Mouse (Mus musculus) left cerebral cortex, postnatal 10 days (tissue): ENCODE measurements around the gene Gpr21. TPM values are rescaled to one million over a fixed set of nuclear protein-coding genes. Genes with fewer than 3 reads are reported as not detected.
A peak's percentile ranks its signal among the peaks of the same experiment; 100 is the strongest.

ENCODE experiments used
- DNase-seq, 2 experiments: peaks; one replicate each; pipeline ENCODE4 v3.0.0; 2021 to 2022; ENCODE audit warnings: low spot score in 2 of 2, mixed read lengths in 1 of 2; ENCODE audit errors: extremely low spot score in 1 of 2
- intact Hi-C: fragments of 180-260 bp; cut with DNase I; formaldehyde crosslinking; loops from one replicate; pipeline ENCODE4 v1.15.1; 2025
- total RNA-seq, 2 experiments: library from RNA; stranded (reverse); gene quantifications; 2 replicates each; pipeline ENCODE4 v1.2.3; 2021

Gpr21 gene
- total RNA-seq, 2 experiments from 2014 or later, result 13.8 to 15.7 TPM

- intact Hi-C loops, result no loop called here
- no peak for DNase-seq
These were observed 40.2 kb downstream of the Gpr21 start for GRCm38 (mm10) chr2:37556366-37556765.

GRCm38 (mm10) chr2:37565579-37565978 is 49.4 kb downstream of the Gpr21 start:
- no peak for DNase-seq
- intact Hi-C loops, result no loop called here

- intact Hi-C loops, result no loop called here
- no peak for DNase-seq
These were observed 49.9 kb downstream of the Gpr21 start for GRCm38 (mm10) chr2:37566035-37566434.

- DNase-seq, result peak in 1 of 2 experiments; percentile 43
These were observed 53.8 kb downstream of the Gpr21 start for GRCm38 (mm10) chr2:37569888-37570287.

More at GRCm38 (mm10) chr2:37569888-37570287, 53.8 kb downstream of the Gpr21 start:
- intact Hi-C loops, result loop anchor here (10.0 kb wide), 1 partner anchor 205 kb away; the partner anchor contains the start of gene Crb2

Other genes starting within 250 kb of the Gpr21 start
- gene Olfr368, start 189.8 kb upstream of the Gpr21 start, total RNA-seq, result not detected
- gene Pdcl, start 157.0 kb upstream of the Gpr21 start, total RNA-seq, result 10 to 100 TPM; 26.4 to 27.5 TPM
- 10 to 100 TPM; 91.1 to 93.3 TPM for gene Rc3h2, start 93.4 kb upstream of the Gpr21 start, total RNA-seq
- gene Zbtb26, start 73.2 kb upstream of the Gpr21 start, total RNA-seq, result 1 to 10 TPM; 8.0 to 8.7 TPM
- 10 to 100 TPM; 16.6 to 17.0 TPM for gene Zbtb6, start 73.2 kb upstream of the Gpr21 start, total RNA-seq
- 10 to 100 TPM; 88.7 to 93.0 TPM for gene Rabgap1, start 73.1 kb upstream of the Gpr21 start, total RNA-seq
- 100 to 1,000 TPM; 240 to 244 TPM for gene Strbp, start 187.5 kb downstream of the Gpr21 start, total RNA-seq